Mouse (Mus musculus): Measurements from ENCODE around the gene Mpz. TPM values are rescaled to one million over a fixed set of nuclear protein-coding genes. Genes with fewer than 3 reads are reported as not detected.
"Not testable (repeated sequence)": the region's sequence is repeated elsewhere in the genome, so short reads cannot be mapped to it uniquely, and the experiment has no call there.

The Mpz gene
- total RNA-seq, 2 experiments from 2014 or later, result 1.5 to 1.6 TPM

DNA sequence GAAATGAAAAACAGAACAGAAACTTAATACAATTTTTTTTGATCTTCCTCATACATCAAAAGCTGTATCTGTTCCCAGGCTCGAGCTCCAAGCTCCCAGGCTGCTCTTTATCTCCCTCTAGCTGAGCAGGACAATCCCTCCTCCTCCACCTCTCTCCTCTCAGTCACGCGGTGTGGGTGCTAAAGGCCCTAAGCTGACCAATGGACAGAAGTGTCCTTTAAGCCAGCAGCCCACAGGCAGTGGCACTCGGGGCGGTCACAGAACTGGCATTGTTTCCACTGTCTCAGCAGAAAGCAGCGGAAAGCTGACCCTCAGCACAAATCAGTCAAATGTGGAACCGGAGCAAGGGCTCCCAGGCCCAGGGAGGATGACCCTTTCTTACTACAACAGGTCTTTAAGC, 21.3 kb upstream of the Mpz start:
- peak in 1 of 2 experiments; percentile 29 for DNase-seq

DNA sequence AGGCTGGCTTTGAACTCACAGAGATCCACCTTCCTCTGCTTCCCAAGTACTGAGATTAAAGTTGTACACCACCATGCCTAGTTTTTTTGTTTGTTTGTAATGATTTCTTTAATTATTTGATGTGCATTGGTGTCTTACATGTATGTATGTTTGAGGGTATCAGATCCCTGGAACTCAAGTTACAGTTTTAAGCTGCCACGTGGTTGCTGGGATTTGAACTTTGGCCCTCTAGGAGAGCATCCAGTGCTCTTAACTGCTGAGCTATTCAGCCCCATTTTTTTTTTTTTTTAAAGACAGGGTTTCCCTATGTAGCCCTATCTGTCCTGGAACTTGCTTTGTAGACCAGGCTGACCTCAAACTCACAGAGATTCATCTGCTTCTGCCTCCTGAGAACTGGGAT, 19.5 kb upstream of the Mpz start:
- no peak for DNase-seq

- no peak for DNase-seq
Observed at GRCm38 (mm10) chr1:171135600-171135999, 14.9 kb upstream of the Mpz start.

DNA sequence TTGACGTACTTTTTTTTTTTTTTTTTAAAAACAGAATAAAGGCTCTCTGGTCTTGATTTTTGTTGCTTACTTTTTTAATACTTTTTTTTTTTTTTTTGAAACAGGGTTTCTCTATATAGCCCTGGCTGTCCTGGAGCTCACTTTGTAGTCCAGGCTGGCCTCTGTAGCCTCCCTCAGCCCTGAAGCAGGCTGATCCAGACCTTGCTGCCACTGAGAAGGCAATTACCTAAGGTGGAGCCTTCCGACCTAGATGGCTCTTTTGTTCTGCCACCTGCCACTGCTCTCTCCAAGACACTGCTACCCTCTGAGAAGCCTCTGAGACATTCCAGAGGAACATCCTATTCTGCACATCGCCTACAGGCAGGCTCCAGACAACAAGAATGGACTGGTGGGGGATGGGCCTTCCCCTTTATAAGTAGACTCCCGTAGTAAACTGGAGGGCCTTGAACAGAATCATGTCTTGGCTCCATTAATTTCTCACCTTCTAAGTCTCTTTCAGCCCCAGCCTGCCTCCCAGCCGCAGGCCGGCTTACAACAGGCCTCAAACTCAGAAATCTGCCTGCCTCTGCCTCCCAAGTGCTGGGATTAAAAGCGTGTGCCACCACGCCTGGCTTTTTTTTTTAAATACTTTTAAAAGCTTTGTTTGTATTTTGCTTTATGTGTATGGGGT, 12.9 kb upstream of the Mpz start:
- not testable (repeated sequence) for DNase-seq

- not testable (repeated sequence) for DNase-seq
Observed at GRCm38 (mm10) chr1:171142981-171143380, 7.5 kb upstream of the Mpz start.

- DNase-seq, result peak in 1 of 2 experiments; percentile 19
Observed at GRCm38 (mm10) chr1:171150838-171151391, 404 bp downstream of the Mpz start.

DNA sequence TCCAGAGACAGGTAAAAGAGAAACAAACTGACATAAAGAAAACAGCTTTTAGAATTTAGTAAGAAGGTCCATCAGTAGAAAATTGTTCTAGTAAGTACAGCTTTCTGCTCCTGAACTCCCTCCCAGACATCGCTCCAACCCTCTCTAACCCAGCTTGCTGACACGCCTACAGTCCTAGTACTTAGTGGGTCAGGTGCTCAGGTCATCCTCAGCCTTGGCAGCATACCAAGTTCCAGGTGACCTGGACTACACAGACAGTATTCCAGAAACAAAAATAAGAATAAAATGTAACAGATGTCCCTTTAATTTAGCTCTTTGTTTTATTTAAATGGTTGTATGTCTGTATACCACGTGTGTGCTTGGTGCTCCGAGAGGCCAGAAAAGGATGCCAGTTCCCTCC, 1.5 kb downstream of the Mpz start:
- DNase-seq, result no peak

DNA sequence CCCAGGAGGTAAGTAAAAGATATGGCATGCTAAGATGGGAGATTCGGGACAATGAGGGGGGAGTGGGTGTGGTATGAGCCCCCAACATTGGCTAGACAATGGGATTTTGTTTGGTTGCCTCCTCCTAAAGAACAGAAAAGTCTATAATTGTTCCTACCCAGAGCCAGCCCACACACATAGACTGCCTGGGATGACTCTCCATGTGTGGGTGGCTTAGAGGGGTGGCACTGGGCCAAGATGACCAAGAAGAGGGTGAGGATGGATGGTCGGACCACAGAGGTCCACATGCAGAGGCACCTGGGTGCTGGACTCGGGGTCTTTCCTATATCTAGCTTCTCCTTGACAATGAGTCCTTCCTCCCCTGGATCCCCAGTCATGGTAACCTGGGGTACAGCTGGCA, 6.1 kb downstream of the Mpz start:
- DNase-seq, result no peak

DNA sequence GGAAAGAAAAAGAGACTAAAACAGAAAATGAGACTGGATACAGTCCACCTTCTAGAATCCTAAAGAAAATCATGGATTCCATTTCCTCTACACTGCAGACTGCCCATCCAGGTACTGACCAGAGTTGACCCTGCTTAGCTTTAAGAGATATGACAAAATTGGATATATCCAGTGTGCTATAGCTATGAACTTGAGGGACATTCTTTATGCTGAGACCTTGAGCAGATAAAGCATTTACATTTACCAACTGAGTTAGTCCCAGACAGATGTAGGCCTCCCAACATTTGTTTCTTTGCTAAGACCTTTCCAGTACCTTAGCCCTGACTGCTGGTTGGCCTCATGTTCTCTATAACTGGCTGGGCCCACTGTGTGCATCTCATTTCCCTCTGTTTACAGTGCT, 7.5 kb downstream of the Mpz start:
- DNase-seq, result no peak

GRCm38 (mm10) chr1:171159485-171159975, 9.0 kb downstream of the Mpz start:
- DNase-seq, result peak; percentile 38 to 61

DNA sequence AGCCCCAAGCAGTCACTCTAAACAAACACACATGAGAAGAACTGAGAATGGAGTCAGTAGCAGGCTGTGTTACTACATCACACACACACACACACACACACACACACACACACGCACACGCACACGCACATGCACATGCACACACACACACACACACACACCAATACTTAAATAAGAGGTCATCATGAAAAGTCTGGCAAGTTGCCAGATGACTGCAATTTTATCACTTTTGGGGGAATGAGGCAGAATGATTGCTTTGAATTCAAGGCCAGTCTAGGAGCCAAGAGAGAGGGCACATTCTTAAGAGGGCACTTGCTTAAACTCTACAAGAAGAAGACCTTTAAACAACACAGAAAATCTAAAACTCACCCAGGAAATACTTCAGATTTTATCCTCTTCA, 12.0 kb downstream of the Mpz start:
- DNase-seq, result peak in 1 of 2 experiments; percentile 19

- peak in 1 of 2 experiments; percentile 18 for DNase-seq
Observed at GRCm38 (mm10) chr1:171164258-171164657, 13.7 kb downstream of the Mpz start.

DNA sequence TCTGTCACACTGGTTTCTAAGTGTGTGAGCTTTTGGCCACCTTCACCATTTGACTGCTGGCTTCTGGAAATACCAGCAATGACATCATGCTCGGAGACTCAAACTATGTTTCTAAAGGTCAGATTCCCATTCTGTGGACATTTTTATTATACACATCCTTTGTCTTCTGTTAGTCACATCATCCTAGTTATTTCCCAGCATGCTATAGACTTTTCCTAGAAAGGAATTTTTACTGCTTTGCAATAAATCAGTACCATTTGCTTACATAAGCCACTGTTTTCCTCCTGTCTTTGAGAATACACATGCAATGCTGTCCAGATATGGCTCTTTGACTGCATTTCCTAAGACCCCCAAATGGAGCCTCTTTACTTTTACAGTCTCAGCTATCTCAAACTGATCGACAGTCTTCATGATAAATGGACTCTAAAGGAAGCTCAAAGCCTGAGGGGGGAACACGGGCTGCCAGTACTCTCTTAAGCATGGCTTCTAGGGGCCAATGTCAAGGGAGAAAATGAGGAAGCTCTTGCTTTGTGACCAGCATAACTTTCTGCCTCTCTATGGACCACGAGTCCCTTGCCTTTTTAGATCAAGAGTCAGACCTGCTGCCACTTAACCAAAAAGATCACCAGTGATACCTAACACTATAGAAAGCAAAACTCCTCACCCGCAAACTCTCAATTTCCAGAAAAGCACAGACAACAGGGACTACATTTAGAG, 15.3 kb downstream of the Mpz start:
- no peak for DNase-seq

- no peak for DNase-seq
Observed at GRCm38 (mm10) chr1:171168906-171169305, 18.4 kb downstream of the Mpz start.

DNA sequence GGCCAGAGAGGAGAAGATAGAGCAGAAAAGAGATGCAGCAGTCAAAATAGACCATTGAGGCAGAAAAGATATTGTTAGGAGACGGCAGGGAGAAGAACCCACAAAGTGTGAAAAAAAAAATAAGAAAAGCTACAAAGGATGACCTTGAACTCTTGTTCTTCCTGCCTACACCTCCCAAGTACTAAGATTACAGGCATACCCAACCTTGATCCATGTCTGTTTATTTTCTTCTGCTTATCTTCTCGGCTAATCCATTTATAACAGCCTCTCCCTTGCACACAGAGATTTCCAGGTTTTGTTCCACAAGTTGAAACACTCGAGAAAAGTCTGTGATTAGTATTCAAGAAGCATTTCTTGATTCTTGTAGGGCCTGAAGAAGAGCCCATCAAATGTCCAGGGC, 19.4 kb downstream of the Mpz start:
- DNase-seq, result no peak

- DNase-seq, result no peak
Observed at GRCm38 (mm10) chr1:171171138-171171537, 20.6 kb downstream of the Mpz start.

- DNase-seq, result no peak
Observed at GRCm38 (mm10) chr1:171172779-171173178, 22.3 kb downstream of the Mpz start.

DNA sequence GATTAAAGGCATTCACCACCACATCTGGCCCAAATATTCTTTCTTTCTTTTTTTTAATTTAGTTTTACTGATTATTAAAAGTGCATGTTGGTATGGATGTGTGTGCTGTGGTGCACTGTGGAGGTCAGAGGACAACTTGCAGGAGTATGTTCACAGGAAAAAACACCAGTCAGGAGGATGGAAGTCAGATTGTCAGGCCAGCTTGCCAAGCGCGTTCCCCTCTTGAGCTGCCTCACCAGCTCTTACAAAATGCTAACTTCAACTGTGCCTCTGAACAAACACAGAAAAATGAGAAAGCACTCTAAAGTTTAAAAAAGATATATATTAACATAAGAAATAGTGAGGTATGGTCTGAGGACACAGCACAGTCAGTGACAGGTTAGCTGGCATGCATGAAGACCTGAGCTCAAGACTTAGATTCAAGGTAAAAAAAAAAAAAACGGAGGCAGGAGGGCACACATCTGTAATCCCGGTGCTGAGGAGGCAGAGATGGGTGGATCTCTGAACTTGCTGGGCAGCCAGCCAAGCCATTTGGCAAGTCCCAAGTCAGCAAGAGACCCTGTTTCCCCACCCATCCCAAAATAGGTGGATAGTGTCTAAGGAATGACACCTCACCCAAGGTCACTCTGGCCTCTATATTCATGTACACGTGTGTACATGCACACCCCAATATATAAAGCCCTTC, 29.1 kb downstream of the Mpz start:
- no peak for DNase-seq

- DNase-seq, result no peak
Observed at GRCm38 (mm10) chr1:171183025-171183424, 32.5 kb downstream of the Mpz start.

DNA sequence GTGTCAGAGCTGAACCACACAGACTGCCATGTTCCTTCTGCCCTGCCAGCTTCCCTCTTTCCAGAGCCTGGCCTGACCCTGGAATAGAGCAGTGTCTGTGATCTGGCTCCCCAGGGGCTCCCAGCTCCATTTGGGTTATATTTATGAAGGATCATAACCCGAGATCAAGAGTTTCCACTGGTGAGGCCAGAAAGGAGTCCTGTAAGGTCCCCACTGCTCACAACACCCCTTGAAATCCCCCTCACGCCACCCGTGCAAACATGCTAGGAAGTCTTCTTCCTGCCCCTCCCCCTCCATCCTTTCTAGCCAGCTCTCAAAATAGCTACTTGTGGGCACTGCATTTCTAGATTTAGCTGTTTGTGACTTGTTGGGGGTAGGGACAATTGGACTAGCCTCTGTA, 33.1 kb downstream of the Mpz start:
- DNase-seq, result peak in 1 of 2 experiments; percentile 61

DNA sequence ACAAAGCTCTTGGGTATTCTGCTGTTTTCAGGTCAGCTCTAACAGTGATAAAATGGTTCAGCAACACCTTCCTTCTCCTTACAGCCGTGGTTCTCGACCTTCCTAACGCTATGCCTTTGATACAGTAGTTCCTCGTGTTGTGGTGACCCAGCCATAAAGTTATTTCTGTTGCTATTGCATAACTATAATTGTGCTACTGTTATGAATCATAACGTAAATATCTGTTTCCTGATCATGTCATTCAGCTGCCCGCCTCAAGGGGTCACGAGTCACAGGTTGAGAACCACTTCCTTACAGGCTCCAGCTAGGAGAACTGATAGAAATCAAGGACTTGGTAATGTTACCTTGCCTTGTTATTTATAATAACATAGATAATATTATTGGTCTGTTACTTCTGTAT, 33.8 kb downstream of the Mpz start:
- peak; percentile 54 to 63 for DNase-seq

GRCm38 (mm10) chr1:171185655-171186054, 35.1 kb downstream of the Mpz start:
- DNase-seq, result no peak
